Mouse (Mus musculus): Measurements from ENCODE around the gene Hdac9. TPM values are rescaled to one million over a fixed set of nuclear protein-coding genes. Genes with fewer than 3 reads are reported as not detected.

The Hdac9 gene
- polyA plus RNA-seq, 1 experiment from 2014 or later = 13.1 TPM

DNA sequence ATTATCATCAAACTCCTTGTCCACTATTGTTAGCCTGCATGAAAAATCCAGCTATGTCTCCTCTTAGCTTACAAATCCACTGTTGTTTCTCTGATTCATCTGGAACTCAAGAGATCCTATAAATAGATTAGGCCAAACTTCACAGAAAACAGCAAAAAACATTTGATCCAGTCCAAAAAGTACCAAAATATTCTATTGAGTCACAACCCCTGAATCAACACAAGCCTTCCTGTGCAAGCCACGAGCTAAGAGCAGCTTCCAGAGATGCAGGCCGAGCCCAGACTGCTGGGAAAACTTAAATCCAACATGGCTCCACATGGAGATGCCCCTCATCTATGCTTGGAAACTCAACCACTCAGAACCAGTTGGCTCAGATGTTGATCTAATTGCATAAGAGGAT, 113.2 kb downstream of the Hdac9 start:
- H3K4me1 ChIP-seq = no peaks in the 10 kb centered on the region
- no peaks in the 10 kb centered on the region for H3K36me3 ChIP-seq
- no peak overlapping the region for H3K27ac ChIP-seq (replicated peaks)
- H3K27me3 ChIP-seq = no peaks in the 10 kb centered on the region
- no peak overlapping the region for H3K4me3 ChIP-seq
- H3K9ac ChIP-seq (replicated peaks) = no peak overlapping the region
- H3K4me2 ChIP-seq (replicated peaks) = no peak overlapping the region
- ATAC-seq (replicated peaks) = no peak
- 79% methylated on average over 2 of the region's 2 CpGs for WGBS
- H3K9me3 ChIP-seq = no peaks in the 10 kb centered on the region

DNA sequence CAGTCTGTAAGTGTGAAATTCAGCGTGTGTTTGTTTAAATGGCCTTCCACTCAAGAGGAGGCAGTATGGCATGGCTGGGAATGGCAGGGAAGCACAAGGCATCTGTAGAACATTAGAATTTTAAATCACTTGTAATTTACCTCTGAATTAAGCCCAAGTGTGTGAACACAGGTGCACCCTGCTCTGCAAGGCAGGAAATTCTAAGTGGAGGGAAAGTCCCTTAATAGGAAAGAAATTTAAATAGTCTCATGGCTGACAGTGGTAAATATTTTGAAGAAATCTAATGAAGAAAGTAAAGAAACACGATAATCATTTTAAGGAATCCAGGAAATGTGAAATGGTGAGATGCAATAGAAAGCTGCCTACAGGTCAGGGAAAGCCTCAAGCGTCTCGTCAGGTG, 114.6 kb downstream of the Hdac9 start:
- 74% methylated on average over 4 of the region's 4 CpGs for WGBS
- no peaks in the 10 kb centered on the region for H3K27me3 ChIP-seq
- ATAC-seq (replicated peaks) = no peak

DNA sequence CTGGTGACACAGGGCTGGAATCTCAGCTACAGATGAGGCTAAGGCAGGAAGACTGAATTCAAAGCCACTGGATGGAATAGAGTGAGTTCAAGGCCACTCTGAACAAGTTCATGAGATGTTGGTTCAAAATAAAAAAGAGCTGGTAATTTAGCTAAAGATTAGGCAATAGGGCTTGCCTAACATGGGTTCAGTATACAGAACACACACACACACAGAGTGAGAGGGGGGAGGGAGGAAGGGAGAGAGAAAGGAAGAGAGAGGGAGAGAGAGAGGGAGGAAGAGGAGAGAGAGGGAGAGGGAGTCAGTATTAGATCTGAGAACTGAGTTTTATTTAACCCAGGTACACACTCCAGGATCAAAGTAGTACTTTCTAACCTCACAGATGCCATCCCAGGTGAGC, 115.1 kb downstream of the Hdac9 start:
- no peak overlapping the region for H3K27ac ChIP-seq (replicated peaks)
- no peaks in the 10 kb centered on the region for H3K27me3 ChIP-seq
- no peak overlapping the region for H3K9ac ChIP-seq (replicated peaks)
- H3K36me3 ChIP-seq = no peaks in the 10 kb centered on the region
- ATAC-seq (replicated peaks) = no peak
- H3K4me3 ChIP-seq = no peak overlapping the region
- no peaks in the 10 kb centered on the region for H3K9me3 ChIP-seq
- no peak overlapping the region for H3K4me2 ChIP-seq (replicated peaks)
- H3K4me1 ChIP-seq = peaks cover 3% of the 10 kb centered on the region; the same call in 1 of the 2 replicates

More for the DNA sequence above, 114.6 kb downstream of the Hdac9 start:
- peaks cover 1% of the 10 kb centered on the region; the same call in 1 of the 2 replicates for H3K4me1 ChIP-seq
- H3K4me3 ChIP-seq = no peak overlapping the region
- no peak overlapping the region for H3K27ac ChIP-seq (replicated peaks)
- no peak overlapping the region for H3K9ac ChIP-seq (replicated peaks)
- no peak overlapping the region for H3K4me2 ChIP-seq (replicated peaks)
- no peaks in the 10 kb centered on the region for H3K36me3 ChIP-seq
- H3K9me3 ChIP-seq = no peaks in the 10 kb centered on the region

DNA sequence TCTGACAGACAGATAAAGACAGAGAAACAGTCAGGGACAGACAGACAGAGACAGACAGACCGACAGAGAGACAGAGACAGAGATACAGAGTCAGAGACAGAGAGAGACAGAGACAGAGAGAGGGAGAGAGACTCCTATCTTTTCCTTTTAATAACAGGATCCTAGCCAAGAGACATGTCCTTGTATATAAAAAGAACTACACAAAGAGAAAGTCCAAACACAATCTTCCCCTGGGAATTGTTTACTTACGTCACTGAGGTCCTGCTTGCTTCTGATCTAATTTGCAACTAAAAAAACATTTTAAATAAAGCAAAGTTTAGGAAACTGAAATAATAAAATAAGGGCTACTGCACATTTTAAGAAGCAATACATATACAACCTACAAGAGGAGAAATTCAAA, 119.5 kb downstream of the Hdac9 start:
- Histone ChIP-seq H3K36me3 (no peaks in the 10 kb centered on the region), H3K9me3 (no peaks in the 10 kb centered on the region), H3K9ac (replicated peaks) (no peak overlapping the region), H3K4me3 (no peak overlapping the region), H3K4me1 (peaks cover 3% of the 10 kb centered on the region; the same call in 1 of the 2 replicates), H3K4me2 (replicated peaks) (no peak overlapping the region), H3K27me3 (no peaks in the 10 kb centered on the region), H3K27ac (replicated peaks) (no peak overlapping the region)
- no peak for ATAC-seq (replicated peaks)
- WGBS = 60% methylated on average over 2 of the region's 2 CpGs

DNA sequence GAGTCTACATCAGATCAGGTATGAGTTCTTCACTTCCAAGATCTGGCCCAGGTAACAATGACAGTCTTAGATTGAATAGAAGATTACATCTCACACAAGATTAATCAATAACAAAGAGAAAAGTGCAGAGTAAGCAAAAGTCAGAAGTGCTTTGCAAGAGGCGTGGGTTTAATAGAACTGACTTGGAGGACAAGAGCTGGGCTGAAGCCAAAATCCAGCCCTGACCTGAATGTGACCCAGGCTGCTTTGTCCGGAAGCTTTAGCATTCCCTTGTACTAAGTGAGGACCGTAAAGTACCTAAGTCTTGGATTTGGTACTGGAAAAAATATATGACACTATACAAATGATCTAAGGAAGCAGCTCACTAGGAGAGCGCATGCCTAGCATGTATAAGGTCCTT, 121.4 kb downstream of the Hdac9 start:
- H3K36me3 ChIP-seq = no peaks in the 10 kb centered on the region
- no peak overlapping the region for H3K9ac ChIP-seq (replicated peaks)
- H3K4me2 ChIP-seq (replicated peaks) = no peak overlapping the region
- WGBS = 52% methylated on average over 4 of the region's 4 CpGs
- no peaks in the 10 kb centered on the region for H3K9me3 ChIP-seq
- no peak overlapping the region for H3K27ac ChIP-seq (replicated peaks)
- H3K4me3 ChIP-seq = no peak overlapping the region
- no peaks in the 10 kb centered on the region for H3K27me3 ChIP-seq
- peaks cover 15% of the 10 kb centered on the region for H3K4me1 ChIP-seq
- no peak for ATAC-seq (replicated peaks)

DNA sequence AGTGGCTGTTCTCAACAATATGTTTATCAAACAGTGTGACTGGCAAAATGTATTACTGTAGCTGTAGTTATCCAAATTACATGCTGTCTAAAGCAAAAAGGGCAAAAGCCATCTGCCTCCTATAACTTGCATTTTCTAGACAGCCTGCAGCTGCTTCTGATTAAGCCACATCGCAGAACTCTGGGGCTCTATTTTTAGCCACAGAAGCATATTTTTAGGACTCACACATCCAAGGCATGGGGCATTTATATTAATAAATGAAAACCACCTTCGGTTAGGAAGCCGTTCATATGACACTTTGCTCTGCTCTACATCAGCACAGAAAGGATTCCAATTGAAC, 124.8 kb downstream of the Hdac9 start:
- Histone ChIP-seq H3K4me1 (peaks cover 12% of the 10 kb centered on the region), H3K27ac (replicated peaks) (no peak overlapping the region), H3K9me3 (no peaks in the 10 kb centered on the region), H3K4me3 (no peak overlapping the region), H3K36me3 (no peaks in the 10 kb centered on the region), H3K27me3 (no peaks in the 10 kb centered on the region), H3K9ac (replicated peaks) (no peak overlapping the region), H3K4me2 (replicated peaks) (no peak overlapping the region)
- 58% methylated on average over 3 of the region's 3 CpGs for WGBS
- ATAC-seq (replicated peaks) = 0 out of 2 replicates have a peak, but pooled peaks have one; percentile 47

DNA sequence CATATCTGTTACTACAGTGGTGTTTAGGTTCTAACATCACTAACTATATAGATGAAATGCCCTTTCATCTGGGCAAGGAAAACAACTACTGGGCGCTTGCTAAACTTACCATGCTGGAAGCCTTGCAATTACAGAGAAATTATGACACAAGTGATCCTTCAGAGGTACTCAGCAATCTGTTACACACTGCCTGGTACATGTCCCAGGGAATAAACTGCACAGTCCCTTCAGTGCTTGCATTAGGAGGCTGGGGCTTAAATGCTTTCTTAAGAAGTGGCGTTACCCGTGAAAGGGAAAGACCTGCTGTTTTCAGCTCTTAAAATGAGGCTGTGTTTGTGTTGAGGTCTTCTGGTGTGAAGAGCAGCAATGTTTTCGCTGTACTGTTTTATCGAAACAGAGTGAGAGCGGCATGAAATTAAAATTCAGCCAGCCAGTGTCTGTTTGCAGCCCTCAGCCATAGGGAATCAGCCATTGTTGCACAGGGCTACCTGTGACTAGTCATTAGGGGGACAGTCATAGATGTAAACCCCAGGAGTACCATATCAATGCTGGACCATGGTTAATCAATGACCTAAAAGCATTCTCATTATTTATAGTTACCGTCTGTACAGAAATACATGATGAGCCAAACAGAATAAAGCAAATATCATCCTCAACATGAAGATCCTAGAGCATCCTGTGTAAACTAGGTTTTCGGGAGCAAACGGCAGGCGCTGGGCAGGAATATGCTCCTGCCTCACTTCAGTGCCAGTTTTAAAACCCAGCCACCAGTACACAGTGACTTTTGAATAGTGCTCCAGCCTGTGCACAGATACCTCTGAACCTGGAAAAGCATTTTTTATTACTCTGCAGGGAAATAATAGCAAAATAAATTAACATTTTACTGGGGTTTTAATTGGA, 125.4 kb downstream of the Hdac9 start:
- Histone ChIP-seq H3K27me3 (no peaks in the 10 kb centered on the region), H3K4me3 (no peak overlapping the region), H3K9me3 (no peaks in the 10 kb centered on the region), H3K4me2 (replicated peaks) (no peak overlapping the region), H3K9ac (replicated peaks) (no peak overlapping the region; the same call in 1 of the 2 replicates), H3K27ac (replicated peaks) (peak overlapping the region; percentile 34; the same call in 1 of the 2 replicates), H3K36me3 (no peaks in the 10 kb centered on the region), H3K4me1 (peaks cover 12% of the 10 kb centered on the region)
- WGBS = 67% methylated on average over 10 of the region's 10 CpGs
- ATAC-seq (replicated peaks) = peak; percentile 57; the same call in 1 of the 2 replicates

DNA sequence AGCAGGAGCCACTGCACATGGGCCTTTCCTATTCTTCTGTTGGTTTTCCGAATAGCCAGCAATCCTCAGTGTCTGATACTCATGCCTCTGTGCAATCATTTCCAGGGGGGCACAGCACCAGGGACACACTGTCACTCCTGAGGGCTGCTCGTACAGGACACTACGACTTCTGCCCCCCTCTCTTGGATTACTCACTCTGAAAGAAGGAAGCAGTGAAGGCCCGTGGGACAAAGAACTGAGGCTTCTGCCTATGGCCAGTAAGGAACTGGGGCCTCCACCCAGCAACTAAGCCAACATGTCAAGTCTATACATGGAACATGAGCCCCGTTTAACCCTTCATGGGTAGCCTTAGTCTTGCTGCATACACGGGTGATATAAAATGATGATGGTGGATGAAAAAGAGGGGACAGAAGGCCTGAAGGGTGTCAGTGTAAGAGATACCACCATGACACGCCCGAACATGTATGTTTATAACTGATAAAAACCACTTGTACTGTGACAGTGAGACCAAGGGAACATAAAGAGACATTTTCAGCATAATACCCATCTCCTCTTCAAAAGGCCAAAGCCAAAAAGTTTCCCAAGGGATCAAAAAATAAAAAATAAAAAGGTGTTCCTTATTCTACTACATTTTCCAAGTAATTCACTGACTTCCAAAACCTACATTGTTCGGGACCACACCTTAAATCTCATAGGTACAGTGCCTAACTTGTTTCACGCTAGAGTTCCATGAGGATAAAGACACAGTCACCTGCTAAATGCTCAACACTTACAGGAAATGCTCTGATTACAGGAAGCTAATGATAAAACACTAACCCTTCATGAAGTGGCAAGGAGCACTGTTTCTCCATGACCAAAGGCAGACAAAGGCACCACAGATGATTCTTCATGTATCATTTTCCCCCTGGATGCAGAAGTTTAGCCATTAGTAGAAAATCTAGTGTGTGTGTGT, 127.6 kb downstream of the Hdac9 start:
- H3K27ac ChIP-seq (replicated peaks) = no peak overlapping the region
- H3K4me1 ChIP-seq = peaks cover 12% of the 10 kb centered on the region
- no peak overlapping the region for H3K4me2 ChIP-seq (replicated peaks)
- H3K9me3 ChIP-seq = no peaks in the 10 kb centered on the region
- no peak overlapping the region for H3K9ac ChIP-seq (replicated peaks)
- H3K27me3 ChIP-seq = no peaks in the 10 kb centered on the region
- WGBS = 87% methylated on average over 10 of the region's 10 CpGs
- H3K36me3 ChIP-seq = no peaks in the 10 kb centered on the region
- no peak for ATAC-seq (replicated peaks)
- no peak overlapping the region for H3K4me3 ChIP-seq

DNA sequence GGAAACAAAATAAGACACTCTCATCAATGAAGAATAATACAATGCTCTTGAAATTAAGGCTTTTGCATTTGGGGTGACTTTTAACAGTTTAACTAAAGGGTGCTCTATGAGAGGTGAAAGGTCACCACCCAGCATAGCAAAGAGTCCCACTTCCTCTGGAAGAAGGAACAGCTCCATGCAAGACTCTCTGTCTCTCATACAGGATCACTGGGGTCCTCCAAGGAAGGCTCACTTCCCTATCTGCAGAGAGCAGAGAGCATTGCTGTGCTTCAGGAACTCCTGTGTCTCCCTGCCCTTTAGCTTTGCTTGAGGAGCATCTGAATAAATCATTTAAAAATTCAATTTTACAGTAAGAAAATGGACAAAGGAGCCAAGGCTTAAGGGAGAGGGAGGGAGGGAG, 129.5 kb downstream of the Hdac9 start:
- Histone ChIP-seq H3K36me3 (no peaks in the 10 kb centered on the region), H3K9me3 (no peaks in the 10 kb centered on the region), H3K27me3 (no peaks in the 10 kb centered on the region), H3K4me3 (no peak overlapping the region), H3K27ac (replicated peaks) (no peak overlapping the region), H3K4me1 (peaks cover 12% of the 10 kb centered on the region), H3K9ac (replicated peaks) (no peak overlapping the region), H3K4me2 (replicated peaks) (no peak overlapping the region)
- ATAC-seq (replicated peaks) = no peak

DNA sequence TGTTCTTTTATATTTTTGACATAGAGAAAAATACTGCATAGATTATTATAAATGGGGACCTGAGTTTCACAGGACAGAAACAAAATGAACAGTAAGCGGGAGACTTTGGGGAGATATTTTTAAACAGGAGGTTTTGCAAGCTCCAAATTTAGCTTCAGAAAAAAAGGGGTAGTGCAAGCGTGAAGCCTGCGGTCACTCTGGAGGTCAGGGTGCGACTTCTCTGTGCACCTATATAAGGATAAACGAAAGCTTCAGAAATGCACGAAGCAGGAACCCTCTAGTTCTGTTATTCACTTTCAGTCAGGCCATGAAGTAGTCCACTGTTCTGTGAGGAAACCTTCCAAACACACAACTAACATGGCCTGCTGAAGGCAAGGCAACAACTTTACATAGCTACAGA, 133.3 kb downstream of the Hdac9 start:
- no peaks in the 10 kb centered on the region for H3K27me3 ChIP-seq
- H3K27ac ChIP-seq (replicated peaks) = no peak overlapping the region
- H3K4me1 ChIP-seq = no peaks in the 10 kb centered on the region
- 94% methylated on average over 6 of the region's 6 CpGs for WGBS
- H3K9ac ChIP-seq (replicated peaks) = no peak overlapping the region
- H3K4me3 ChIP-seq = no peak overlapping the region
- H3K36me3 ChIP-seq = no peaks in the 10 kb centered on the region
- no peak for ATAC-seq (replicated peaks)
- no peaks in the 10 kb centered on the region for H3K9me3 ChIP-seq
- H3K4me2 ChIP-seq (replicated peaks) = no peak overlapping the region

DNA sequence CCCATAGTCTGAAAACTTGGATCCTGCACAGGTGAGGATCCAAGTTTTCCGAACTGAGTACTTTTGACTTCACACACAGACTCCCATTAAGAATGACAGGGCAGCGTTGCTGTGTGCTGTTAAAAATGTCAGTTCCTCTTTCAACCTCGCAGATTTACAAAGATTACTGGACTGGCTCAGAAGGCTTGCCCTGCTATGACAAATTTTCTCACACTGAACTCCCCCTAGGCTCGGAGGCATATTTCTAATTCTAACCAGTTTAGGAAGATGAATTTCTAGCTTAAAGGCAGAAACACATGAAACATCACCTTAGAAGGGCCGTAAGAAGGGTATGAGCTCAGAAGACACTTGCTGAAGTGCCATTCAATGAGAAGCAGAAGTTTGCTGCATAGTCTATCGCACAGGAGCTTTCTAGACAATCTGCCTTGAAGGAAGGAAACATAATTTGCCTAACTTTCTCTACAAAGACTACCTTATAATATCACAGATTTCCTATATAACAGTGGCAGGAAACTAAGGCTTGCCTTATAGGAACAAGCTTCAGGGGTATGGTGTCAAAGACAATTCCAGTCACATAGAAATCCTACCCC, 137.4 kb downstream of the Hdac9 start:
- Histone ChIP-seq H3K4me1 (no peaks in the 10 kb centered on the region), H3K4me3 (no peak overlapping the region), H3K27me3 (no peaks in the 10 kb centered on the region), H3K9me3 (no peaks in the 10 kb centered on the region), H3K9ac (replicated peaks) (no peak overlapping the region), H3K36me3 (no peaks in the 10 kb centered on the region), H3K4me2 (replicated peaks) (no peak overlapping the region), H3K27ac (replicated peaks) (no peak overlapping the region)
- no peak for ATAC-seq (replicated peaks)
- WGBS = 84% methylated on average over 6 of the region's 6 CpGs

DNA sequence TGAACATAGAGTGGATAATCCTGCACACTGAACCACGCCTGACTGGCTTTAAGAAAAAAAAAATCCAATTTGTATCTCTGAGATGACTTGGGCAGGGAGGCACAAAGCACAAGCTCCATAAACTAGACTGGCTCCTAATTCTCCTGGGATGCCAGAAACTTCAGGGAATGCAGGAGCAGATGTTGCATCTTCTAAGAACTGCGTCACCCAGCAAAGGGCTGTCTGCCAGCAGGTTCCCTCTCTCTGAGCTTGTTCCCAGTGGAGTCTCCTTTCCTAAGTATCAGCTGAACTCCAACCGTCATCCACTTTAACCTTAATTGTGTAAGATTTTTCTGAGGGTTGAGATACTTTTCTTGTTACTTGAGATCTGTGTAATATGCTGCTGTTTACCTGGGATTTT, 140.7 kb downstream of the Hdac9 start:
- H3K4me3 ChIP-seq = no peak overlapping the region
- no peaks in the 10 kb centered on the region for H3K36me3 ChIP-seq
- H3K9me3 ChIP-seq = no peaks in the 10 kb centered on the region
- no peak overlapping the region for H3K4me2 ChIP-seq (replicated peaks)
- no peak for ATAC-seq (replicated peaks)
- H3K27ac ChIP-seq (replicated peaks) = no peak overlapping the region
- no peaks in the 10 kb centered on the region for H3K4me1 ChIP-seq
- H3K27me3 ChIP-seq = no peaks in the 10 kb centered on the region
- H3K9ac ChIP-seq (replicated peaks) = no peak overlapping the region
- 43% methylated on average over 3 of the region's 3 CpGs for WGBS

Measured in forebrain, embryonic 15.5 days (tissue).